Mouse (Mus musculus) liver, embryonic 11.5 days (tissue): ENCODE results near the gene Apeh. TPM values are rescaled to one million over a fixed set of nuclear protein-coding genes. Genes with fewer than 3 reads are reported as not detected.
A peak's percentile ranks its signal among the peaks of the same experiment; 100 is the strongest.

Experiments
- ATAC-seq: fragments of 200-750 bp; cut with Nextera tagmentation; replicated peaks from 2 replicates; pipeline ENCODE4 v1.8.0; 2017; ENCODE audit warnings: moderate number of reproducible peaks, mild to moderate bottlenecking, moderate TSS enrichment, moderate library complexity; ENCODE audit not compliant: low FRiP score
- DNase-seq: peaks from one replicate; pipeline ENCODE4 v3.0.0-alpha.2; 2017; ENCODE audit warnings: low spot score
- H3K27ac ChIP-seq: fragments of 300-500 bp; sonication (generic); 2 replicates; pipeline ENCODE4 v1.5.1; 2014; ENCODE audit warnings: mild to moderate bottlenecking, low read depth, low read length, control low read depth
- H3K27me3 ChIP-seq: fragments of 300-500 bp; sonication (generic); replicated peaks from 2 replicates; pipeline ENCODE4 v1.6.1; 2014; ENCODE audit warnings: low read length, mixed read lengths; ENCODE audit not compliant: control insufficient read depth, insufficient read depth
- H3K36me3 ChIP-seq: fragments of 300-500 bp; sonication (generic); 2 replicates; pipeline ENCODE4 v1.6.1; 2014; ENCODE audit warnings: mild to moderate bottlenecking, low read length, moderate library complexity, mixed read lengths; ENCODE audit not compliant: control insufficient read depth, insufficient read depth
- H3K4me1 ChIP-seq: fragments of 300-500 bp; sonication (generic); replicated peaks from 2 replicates; pipeline ENCODE4 v1.6.1; 2014; ENCODE audit warnings: low read length, mixed read lengths; ENCODE audit not compliant: control insufficient read depth, insufficient read depth
- H3K4me2 ChIP-seq: fragments of 300-500 bp; sonication (generic); 2 replicates; pipeline ENCODE4 v1.6.1; 2014; ENCODE audit warnings: mild to moderate bottlenecking, control low read depth, moderate library complexity
- H3K4me3 ChIP-seq: fragments of 300-500 bp; sonication (generic); 2 replicates; pipeline ENCODE4 v1.5.1; 2014; ENCODE audit warnings: low read depth, low read length, control low read depth
- H3K9ac ChIP-seq: fragments of 300-500 bp; sonication (generic); 2 replicates; pipeline ENCODE4 v1.6.1; 2014; ENCODE audit warnings: low read depth, low read length, control low read depth
- H3K9me3 ChIP-seq: fragments of 300-500 bp; sonication (generic); 2 replicates; pipeline ENCODE4 v1.6.1; 2016; ENCODE audit warnings: low read length, inconsistent platforms, mixed read lengths; ENCODE audit not compliant: control insufficient read depth
- WGBS: fragments of 180-500 bp; shearing (Covaris S2); extraction: QIAGEN DNeasy Blood & Tissue Kit; methylation state at CpG from one replicate; pipeline ENCODE4 v1.1.7; 2014; 5-methylcytosine and 5-hydroxymethylcytosine counted together
- microRNA-seq: library from miRNA; unstranded; fragments of <30 nt; microRNA quantifications from one replicate; pipeline ENCODE4, GENCODE M21; 2017; ENCODE audit warnings: borderline number of aligned reads
- polyA plus RNA-seq: library from polyadenylated mRNA; unstranded; fragments of >200 nt; fragmentation: Nextera tagmentation; extraction: Ambion mirVana; gene quantifications from 2 replicates; pipeline ENCODE4 v1.2.1, GENCODE M21; 2014

The Apeh gene
- polyA plus RNA-seq, 1 experiment from 2014 or later = 159 TPM

- peak within 1 kb of the TSS; percentile 91 for H3K4me3 ChIP-seq
- peak within 1 kb of the TSS; percentile 79 for H3K9ac ChIP-seq
- peak; percentile 92 for ATAC-seq
- peaks cover 29% of the 10 kb centered on the region for H3K36me3 ChIP-seq
- peaks cover 41% of the 10 kb centered on the region for H3K4me1 ChIP-seq
- peak within 1 kb of the TSS; percentile 68 for H3K4me2 ChIP-seq
- under 1% methylated on average over 37 of the region's 39 CpGs for WGBS
- H3K27ac ChIP-seq = peak within 1 kb of the TSS; percentile 52
- H3K9me3 ChIP-seq = no peaks in the 10 kb centered on the region
- H3K27me3 ChIP-seq = no peaks in the 10 kb centered on the region
- peak; percentile 91 for DNase-seq
These were observed 45.4 kb downstream of the Apeh start, which contains the start of gene Gmppb for GRCm38 (mm10) chr9:108049016-108049455. Gene Gmppb (plus strand): TSS chr9:108049242.

GRCm38 (mm10) chr9:108048566-108048955 is 45.8 kb downstream of the Apeh start:
- Histone ChIP-seq H3K9me3 (no peaks in the 10 kb centered on the region), H3K4me2 (peak overlapping the region; percentile 68), H3K36me3 (peaks cover 28% of the 10 kb centered on the region), H3K9ac (peak overlapping the region; percentile 42), H3K4me3 (peak overlapping the region; percentile 91), H3K27ac (peak overlapping the region; percentile 44), H3K4me1 (peaks cover 41% of the 10 kb centered on the region), H3K27me3 (no peaks in the 10 kb centered on the region)
- 1% methylated on average over 19 of the region's 19 CpGs for WGBS
- DNase-seq = no peak
- peak; percentile 12 for ATAC-seq

DNA sequence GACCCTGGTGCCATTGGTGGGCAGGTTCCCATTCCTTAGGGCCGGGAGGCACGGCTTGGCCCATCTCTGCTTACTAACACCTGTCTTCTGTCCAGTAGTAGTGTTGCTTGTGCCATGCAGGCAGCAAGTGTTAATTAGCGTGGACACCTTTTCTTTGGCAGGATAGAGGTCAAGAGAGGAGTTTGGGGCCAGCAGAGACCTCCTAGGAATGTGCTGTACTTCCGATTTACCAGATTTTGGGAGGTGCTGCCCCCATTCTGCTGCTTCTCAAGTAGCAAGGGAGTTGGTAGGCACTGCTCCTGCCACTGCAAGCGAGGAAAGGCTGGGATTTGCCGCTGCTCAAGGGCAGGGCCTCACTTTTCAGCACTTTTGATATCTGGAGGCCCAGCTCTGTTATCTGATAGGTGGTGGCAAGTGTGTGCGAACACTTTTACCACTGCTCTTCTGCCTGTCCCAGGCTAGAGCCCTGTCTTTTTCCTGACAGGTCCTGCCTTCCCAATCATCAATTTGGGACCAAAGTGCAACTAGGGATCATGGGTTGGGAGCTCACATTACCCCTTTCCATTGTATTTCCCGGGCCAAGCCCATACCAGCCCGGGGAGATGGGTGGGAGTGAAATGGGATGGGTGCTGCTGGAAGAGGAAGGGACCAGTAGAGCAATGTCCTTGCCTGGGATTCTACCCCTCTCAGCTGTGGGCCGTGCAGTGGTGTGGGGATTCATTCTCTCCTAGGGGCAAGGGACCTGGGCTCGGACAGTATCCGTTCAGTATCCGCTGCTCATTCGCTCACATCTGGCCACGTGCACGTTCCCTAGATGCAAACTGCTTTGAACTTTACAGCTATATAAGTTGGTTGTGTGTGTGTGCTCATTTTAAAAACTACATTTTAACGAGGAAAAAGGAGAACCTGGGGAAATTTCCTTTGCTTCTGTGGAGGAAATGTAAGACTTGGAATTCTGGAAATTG is 46.5 kb downstream of the Apeh start:
- Histone ChIP-seq H3K9me3 (no peaks in the 10 kb centered on the region), H3K4me2 (peak overlapping the region; percentile 68), H3K36me3 (peaks cover 27% of the 10 kb centered on the region), H3K27ac (peak overlapping the region; percentile 44), H3K27me3 (no peaks in the 10 kb centered on the region), H3K4me3 (peak overlapping the region; percentile 91), H3K9ac (peak overlapping the region; percentile 42), H3K4me1 (peaks cover 35% of the 10 kb centered on the region)
- DNase-seq = no peak
- 45% methylated on average over 17 of the region's 17 CpGs for WGBS
- no peak; the same call in 1 of the 2 replicates for ATAC-seq

- Histone ChIP-seq H3K36me3 (peaks cover 30% of the 10 kb centered on the region), H3K27ac (no peak overlapping the region), H3K4me1 (peaks cover 28% of the 10 kb centered on the region), H3K9ac (no peak overlapping the region), H3K4me2 (no peak overlapping the region), H3K27me3 (no peaks in the 10 kb centered on the region), H3K9me3 (no peaks in the 10 kb centered on the region), H3K4me3 (no peak overlapping the region)
- no peak for ATAC-seq
- DNase-seq = no peak
- 93% methylated on average over 4 of the region's 4 CpGs for WGBS
These were observed 47.8 kb downstream of the Apeh start for GRCm38 (mm10) chr9:108046582-108046981.

- Histone ChIP-seq H3K9me3 (no peaks in the 10 kb centered on the region), H3K4me3 (no peak overlapping the region), H3K36me3 (peaks cover 28% of the 10 kb centered on the region), H3K27me3 (no peaks in the 10 kb centered on the region), H3K27ac (no peak overlapping the region), H3K4me2 (no peak overlapping the region), H3K4me1 (peaks cover 24% of the 10 kb centered on the region), H3K9ac (no peak overlapping the region)
- ATAC-seq = no peak
- WGBS = 92% methylated on average over 8 of the region's 8 CpGs
- no peak for DNase-seq
These were observed 49.5 kb downstream of the Apeh start for GRCm38 (mm10) chr9:108044751-108045492.

Small RNA genes lying within 50 kb of the gene (microRNA-seq; reads per million reads assigned to microRNA genes)
- gene Gm47303 = not detected
- gene Mir7088 = 1.1 reads per million

Other genes with a start within 250 kb of the Apeh start
- gene Rbm6, start 221.4 kb downstream of the Apeh start, polyA plus RNA-seq = 60.0 and 60.9 TPM in 2 replicates
- 8.9 and 11.0 TPM in 2 replicates for gene Mon1a, start 206.5 kb downstream of the Apeh start, polyA plus RNA-seq
- gene Mst1r, start 187.7 kb downstream of the Apeh start, polyA plus RNA-seq = 1.3 and 1.5 TPM in 2 replicates
- gene Actl11, start 166.1 kb downstream of the Apeh start, polyA plus RNA-seq = not detected in 2 replicates
- gene Camkv, start 158.9 kb downstream of the Apeh start, polyA plus RNA-seq = 0.56 and 0.88 TPM in 2 replicates
- 30.4 and 32.9 TPM in 2 replicates for gene Traip, start 144.5 kb downstream of the Apeh start, polyA plus RNA-seq
- gene Uba7, start 119.1 kb downstream of the Apeh start, polyA plus RNA-seq = 44.3 and 47.4 TPM in 2 replicates
- gene Gm20661, start 111.5 kb downstream of the Apeh start, polyA plus RNA-seq = 2.0 TPM in 2 replicates
- gene Inka1, start 108.7 kb downstream of the Apeh start, polyA plus RNA-seq = 74.8 and 76.2 TPM in 2 replicates
- 5.1 and 5.6 TPM in 2 replicates for gene Cdhr4, start 102.1 kb downstream of the Apeh start, polyA plus RNA-seq
- 0.69 TPM in 1 of 2 replicates, not detected in the other for gene Gm20662, start 98.3 kb downstream of the Apeh start, polyA plus RNA-seq
- gene Ip6k1, start 92.1 kb downstream of the Apeh start, polyA plus RNA-seq = 26.6 and 27.3 TPM in 2 replicates
- gene Gmppb, start 45.4 kb downstream of the Apeh start, polyA plus RNA-seq = 26.5 and 30.0 TPM in 2 replicates
- 2.3 TPM in 2 replicates for gene Amigo3, start 41.4 kb downstream of the Apeh start, polyA plus RNA-seq
- 9.7 and 12.5 TPM in 2 replicates for gene Mst1, start 14.2 kb downstream of the Apeh start, polyA plus RNA-seq
- 59.1 and 59.2 TPM in 2 replicates for gene Rnf123, start 11.3 kb downstream of the Apeh start, polyA plus RNA-seq
- gene Bsn, start 95.8 kb upstream of the Apeh start, polyA plus RNA-seq = 5.2 and 5.7 TPM in 2 replicates
- gene Dag1, start 169.4 kb upstream of the Apeh start, polyA plus RNA-seq = 41.1 and 41.5 TPM in 2 replicates
- 11.3 and 13.9 TPM in 2 replicates for gene Nicn1, start 195.8 kb upstream of the Apeh start, polyA plus RNA-seq
- 16.0 and 16.5 TPM in 2 replicates for gene Amt, start 202.2 kb upstream of the Apeh start, polyA plus RNA-seq
- 254 and 264 TPM in 2 replicates for gene Rhoa, start 211.5 kb upstream of the Apeh start, polyA plus RNA-seq
- 14.9 and 16.1 TPM in 2 replicates for gene Tcta, start 211.6 kb upstream of the Apeh start, polyA plus RNA-seq
- gene Gpx1, start 244.3 kb upstream of the Apeh start, polyA plus RNA-seq = 2,990 and 3,052 TPM in 2 replicates